Mouse (Mus musculus) adrenal gland (tissue): ENCODE results near the gene Ccdc78.
"Not testable (repeated sequence)": the region's sequence is repeated elsewhere in the genome, so short reads cannot be mapped to it uniquely, and the experiment has no call there.

Experiments
- intact Hi-C: fragments of 180-260 bp; cut with DNase I; formaldehyde crosslinking; loops from one replicate; pipeline ENCODE4 v1.15.1; 2025
- long read RNA-seq, 2 experiments: library from polyadenylated mRNA; unstranded; transcript quantifications; one replicate each; pipeline ENCODE4 v2.0.0; 2020; ENCODE audit warnings: borderline replicate concordance in 1 of 2; ENCODE audit not compliant: insufficient replicate concordance in 1 of 2

Ccdc78 gene
- long read RNA-seq, experiment 1, partial matches to known transcripts: 0 of 3 reads
- long read RNA-seq, experiment 1, other reads (novel, unspliced or antisense): 3 of 3 reads
- long read RNA-seq, experiment 2, partial matches to known transcripts: 0 of 9 reads
- long read RNA-seq, experiment 2, other reads (novel, unspliced or antisense): 9 of 9 reads

DNA sequence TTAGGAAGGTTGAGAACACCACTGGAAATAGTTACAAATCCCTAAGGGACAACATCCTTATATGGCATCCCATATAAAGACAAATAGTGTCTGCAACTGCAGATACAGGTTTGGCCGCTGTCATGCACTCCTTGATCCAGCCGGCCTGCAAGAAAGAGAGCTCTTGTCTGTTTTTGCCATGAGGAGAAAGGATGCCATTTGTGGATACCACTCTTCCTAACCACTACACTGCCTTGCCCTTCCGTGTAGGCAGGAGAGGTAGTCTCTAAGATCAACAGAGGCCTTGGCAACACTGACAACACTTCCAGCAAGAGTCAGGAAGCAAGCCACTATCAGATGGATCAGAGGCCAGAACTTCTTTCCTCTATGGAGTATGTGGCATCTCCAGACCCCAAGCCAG is at the start of gene Ccdc78:
Gene Ccdc78, plus strand, starts transcription at position 301 of the 400 bp plus-strand sequence.
- intact Hi-C loops: no loop called here

DNA sequence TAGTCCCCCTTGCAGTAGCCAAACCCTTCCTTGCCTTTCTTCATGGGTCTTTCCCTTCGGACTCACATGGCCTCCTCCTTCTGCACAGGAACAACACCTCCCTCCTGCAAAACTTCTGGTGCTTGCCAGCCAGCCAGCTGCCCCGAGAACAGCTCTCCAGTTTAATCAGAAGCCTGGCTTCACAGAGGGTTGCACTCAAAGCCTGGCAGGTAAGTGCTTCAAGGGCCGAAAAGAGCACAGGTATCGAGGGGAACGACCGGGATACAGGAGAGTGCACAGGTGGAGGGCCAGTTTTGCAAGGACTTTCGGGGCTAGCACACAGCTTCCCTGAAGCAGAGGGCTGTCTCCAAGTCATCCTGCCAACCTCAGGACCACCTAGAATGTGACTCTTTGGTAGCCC is 47.5 kb upstream of the Ccdc78 start:
- intact Hi-C loops: loop anchor here (5.0 kb wide), 1 partner anchor 33 kb away; the partner anchor contains the start of gene Narfl

- intact Hi-C loops: not testable (repeated sequence)
Measured at GRCm38 (mm10) chr17:25741471-25741870, 44.9 kb upstream of the Ccdc78 start.

GRCm38 (mm10) chr17:25743831-25744230 is 42.5 kb upstream of the Ccdc78 start:
- intact Hi-C loops: no loop called here

GRCm38 (mm10) chr17:25744311-25744710 is 42.1 kb upstream of the Ccdc78 start:
- intact Hi-C loops: no loop called here

DNA sequence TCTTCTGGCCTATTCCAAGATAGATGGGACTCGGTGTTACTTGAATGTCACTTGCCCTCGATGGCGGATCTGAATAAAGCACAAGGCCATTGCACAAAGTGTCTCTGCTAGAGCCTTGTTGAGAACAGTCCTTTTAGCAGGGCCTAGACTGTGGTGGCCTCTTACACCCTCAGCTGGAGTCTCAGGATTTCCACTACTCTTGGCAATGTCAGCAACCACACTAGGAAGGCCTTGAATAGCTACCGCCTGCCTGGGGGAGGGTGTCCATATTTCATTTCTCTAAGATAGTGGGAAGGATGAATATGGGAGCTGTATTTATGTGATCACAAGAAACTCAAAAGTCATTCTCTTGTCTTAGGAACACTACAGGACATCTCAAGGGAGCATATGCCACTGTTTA is 38.1 kb upstream of the Ccdc78 start:
- intact Hi-C loops: no loop called here

DNA sequence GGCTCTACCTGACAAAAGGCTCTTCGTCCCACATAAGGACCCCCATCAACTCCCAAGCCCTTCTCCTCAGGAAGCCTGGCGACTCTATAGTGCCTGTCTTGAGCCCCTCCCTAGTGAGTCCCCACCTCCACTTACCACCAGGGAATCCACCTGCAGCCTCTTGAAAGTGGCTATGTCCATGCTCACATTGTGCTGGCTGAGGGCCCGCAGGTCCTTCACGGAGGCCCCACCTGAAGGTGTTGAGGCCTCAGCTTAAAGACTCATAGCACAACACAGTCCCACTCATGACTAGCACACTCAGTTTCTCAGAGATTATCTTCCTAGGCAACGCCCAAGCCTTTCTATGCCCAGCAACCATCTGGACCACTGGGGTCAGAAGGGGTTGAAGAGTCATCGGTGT is 37.1 kb upstream of the Ccdc78 start:
- intact Hi-C loops: no loop called here

- intact Hi-C loops: no loop called here
Measured at GRCm38 (mm10) chr17:25751446-25751845, 34.9 kb upstream of the Ccdc78 start.

DNA sequence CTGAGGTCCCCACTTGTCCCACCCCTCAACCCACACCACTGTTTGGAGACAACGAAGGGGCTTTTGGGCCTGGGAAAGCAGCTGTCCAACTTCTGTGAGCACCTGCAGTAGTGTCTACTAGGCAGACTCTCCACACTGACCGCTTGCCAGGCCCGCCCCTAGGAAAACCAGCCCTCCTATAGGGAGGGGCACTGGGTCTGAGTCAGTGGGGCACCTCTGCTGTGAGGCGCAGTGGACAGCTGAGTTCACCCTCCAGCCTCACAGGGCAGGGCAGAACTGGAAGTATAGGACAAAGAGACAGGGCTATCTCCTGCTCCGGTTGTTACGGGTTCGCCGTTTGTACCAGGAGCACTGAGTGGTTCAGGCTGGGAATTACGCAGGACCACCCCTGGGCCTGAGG is 32.1 kb upstream of the Ccdc78 start, which contains the start of gene Msln:
Gene Msln, minus strand, starts transcription at position 138 of the 400 bp plus-strand sequence.
- intact Hi-C loops: no loop called here

DNA sequence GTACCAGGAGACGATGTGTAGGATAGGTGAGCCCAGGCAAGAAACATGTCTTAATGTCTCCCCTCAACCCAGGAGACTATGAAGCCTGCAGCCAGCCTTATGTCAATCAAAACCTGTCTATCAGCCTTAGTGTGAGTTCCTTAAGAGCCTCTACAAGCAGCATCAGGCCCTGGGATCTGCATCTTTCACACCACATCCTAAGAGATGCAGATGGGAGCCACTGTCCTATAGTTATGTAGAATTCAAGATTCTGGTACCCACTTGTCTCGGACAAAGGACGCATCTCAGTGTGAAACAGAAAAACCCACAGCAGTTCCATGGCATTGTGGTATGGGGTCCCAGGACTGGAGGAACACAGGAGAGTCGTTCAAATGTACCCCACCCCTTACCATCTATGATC is 31.3 kb upstream of the Ccdc78 start:
- intact Hi-C loops: no loop called here

DNA sequence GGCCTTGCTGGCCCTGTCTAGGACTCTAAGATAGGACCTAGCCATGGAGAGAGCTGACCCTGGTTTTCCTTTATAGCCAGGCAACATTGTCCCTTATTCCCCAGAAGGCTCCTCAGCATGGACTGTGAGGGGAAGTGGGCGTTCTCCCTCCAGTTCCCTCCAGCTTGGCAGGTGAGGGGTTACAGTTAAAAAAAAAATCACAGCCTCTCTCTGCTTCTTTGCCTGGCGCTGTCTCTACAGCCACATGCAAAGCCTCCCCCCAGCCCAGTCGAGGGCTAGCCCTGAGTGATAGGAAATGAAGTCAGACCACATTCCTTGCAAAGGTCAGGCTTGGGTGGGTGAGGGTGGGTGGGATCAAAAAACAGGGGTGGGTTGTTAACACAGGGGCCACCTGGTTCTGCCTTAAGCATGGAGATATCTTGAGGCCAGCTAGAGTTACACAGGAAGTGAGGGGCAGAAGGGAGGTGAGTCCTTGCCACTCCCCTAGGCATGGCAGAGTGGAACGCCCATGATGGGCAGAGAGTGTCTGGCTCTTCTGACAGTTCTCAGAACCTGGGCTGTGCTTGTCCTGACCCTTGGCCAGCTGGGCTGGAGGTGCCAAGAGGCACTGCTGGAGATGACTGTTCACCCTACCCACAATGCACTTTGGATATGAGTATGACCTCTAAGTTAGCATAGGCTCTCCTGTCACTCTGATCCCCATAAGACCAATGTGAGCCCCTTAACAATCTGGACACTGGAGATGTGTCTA is 30.6 kb upstream of the Ccdc78 start:
- intact Hi-C loops: no loop called here

DNA sequence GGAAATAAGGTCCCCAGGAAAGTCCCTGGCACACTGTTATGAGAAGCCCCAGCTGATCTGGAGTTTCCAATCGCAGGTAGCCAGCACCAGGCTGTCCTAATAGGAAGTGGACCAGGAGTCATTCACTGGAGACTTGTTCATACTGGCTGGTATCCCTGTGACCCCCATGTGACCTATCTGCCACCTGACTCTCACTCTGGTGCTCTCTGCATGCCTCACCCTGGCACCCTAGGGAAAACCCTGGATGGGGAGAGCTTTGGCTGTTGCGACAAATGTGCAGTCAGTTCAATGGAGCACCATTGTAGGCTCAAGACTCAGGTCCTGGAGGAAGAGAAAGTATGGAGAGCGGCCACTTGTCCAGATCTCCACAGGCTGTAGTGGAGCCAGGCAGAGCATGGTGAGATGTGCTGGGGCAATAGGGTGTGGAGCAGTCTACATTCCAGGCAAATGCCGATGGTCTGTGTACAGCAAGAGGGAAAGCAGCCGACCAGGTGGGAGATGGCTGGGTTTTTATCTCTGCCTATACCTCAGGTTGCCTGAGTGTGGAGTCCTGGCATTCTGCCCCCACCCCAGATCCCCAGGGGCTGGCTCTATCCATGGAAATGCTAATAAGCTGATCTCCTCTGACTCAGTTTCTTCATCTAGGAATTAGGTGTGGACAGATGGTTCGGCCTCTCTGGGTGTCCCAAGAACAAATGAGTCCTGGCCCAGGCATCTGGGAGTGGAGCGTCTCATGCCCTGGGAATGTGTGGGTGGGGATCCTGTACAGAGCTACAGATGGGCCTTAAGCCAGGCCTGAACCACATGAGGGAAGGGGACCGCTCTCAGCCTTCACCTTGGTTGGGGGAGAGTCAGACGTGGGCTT is 29.8 kb upstream of the Ccdc78 start:
- intact Hi-C loops: no loop called here

DNA sequence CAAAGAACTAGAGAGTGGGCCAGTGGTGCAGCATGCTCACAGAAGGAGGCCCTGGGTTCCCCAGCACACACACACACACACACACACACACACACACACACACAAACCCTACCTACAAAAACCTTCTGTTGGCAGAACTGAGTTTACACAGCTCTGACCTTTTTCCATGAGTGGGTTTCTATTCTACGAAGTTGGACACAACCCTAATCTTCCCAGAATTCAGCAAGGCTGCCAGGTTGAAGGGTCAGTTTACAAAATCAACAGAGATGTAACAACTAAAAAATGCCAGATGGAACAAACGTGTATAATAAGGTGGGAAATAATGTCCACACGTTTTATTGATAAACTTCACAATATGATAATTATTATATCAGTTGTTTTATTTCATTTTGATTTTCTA is 28.7 kb upstream of the Ccdc78 start:
- intact Hi-C loops: no loop called here

DNA sequence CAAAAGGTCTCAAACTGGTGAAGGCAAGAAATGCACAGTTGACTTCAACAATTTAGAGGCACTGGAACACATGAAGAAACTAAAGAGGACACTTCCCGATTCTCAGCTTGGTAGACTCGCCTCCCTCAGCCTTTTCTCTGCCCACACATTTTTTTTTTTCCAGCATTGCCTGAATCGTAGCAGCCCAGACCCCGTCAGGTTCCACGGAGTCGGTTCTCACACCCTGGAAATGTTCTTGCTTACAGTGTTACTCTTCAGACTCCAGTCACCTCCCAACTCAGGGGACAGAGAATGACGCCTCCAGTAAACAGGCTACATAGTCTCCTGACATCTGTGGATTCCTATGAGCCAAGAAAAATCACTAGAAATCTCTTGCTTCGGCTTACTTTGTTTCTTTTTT is 26.2 kb upstream of the Ccdc78 start:
- intact Hi-C loops: no loop called here

DNA sequence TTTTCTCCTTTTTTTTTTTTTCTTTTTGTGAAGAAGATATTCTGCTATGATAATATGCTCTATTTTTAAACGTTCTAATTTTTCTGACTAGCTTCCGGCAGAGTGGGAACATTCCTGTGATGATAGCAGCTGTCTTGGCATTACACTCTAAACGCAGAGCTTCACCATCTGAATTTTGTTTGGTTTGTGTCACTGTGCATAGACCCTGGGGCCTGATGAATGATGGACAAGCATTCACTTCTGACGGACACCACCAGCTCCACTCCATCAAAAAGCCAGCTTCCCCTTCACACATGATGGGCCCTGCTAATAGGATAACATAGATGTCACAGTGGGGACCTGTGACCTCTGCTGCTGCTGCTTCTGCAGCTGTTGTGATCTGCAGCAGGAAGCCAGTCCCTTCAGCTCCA is 24.8 kb upstream of the Ccdc78 start:
- intact Hi-C loops: no loop called here

DNA sequence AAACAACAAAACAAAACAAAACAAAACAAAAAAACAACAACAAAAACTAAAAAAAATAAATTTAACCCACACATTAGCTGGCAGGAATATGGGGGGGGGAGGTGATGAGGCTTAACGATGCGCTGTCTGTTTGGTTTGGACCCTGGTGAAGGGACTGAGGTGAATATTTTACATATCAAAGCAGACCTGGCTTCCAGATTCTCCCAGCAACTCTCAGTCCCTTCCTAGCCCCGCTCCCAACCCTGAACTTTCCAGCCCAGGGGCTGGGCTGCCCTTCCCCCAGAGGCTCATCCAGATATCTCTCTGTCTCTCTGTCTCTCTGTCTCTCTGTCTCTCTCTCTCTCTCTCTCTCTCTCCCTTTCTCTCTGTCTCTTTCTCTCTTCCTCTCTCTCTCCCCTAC is 23.8 kb upstream of the Ccdc78 start:
- intact Hi-C loops: no loop called here

- intact Hi-C loops: no loop called here
Measured at GRCm38 (mm10) chr17:25765886-25766285, 20.5 kb upstream of the Ccdc78 start.

DNA sequence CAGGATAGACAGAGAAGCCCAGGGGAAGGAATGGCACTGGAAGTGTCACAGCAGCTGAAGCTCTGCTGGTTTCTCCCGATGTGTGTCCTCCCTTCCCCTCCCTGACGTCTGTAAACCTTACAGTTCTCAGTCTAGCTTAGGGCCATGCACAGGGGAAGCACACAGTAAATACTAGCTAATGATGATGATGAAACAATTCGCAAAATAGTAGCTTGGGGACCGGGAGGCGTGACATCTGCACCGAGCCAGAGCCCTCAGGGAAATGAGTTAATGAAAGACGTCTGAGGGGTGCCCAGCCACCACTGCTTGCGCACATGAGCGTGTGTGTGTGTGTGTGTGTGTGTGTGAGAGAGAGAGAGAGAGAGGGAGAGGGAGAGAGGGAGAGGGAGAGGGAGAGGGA is 17.0 kb upstream of the Ccdc78 start:
- intact Hi-C loops: no loop called here

GRCm38 (mm10) chr17:25773549-25774120 is 12.7 kb upstream of the Ccdc78 start, which contains the start of gene Narfl:
Gene Narfl (plus strand): TSS chr17:25773776.
- intact Hi-C loops: loop anchor here (2.0 to 5.0 kb wide), 2 partner anchors 29 to 36 kb away; partner anchors contain the start of gene Mslnl

DNA sequence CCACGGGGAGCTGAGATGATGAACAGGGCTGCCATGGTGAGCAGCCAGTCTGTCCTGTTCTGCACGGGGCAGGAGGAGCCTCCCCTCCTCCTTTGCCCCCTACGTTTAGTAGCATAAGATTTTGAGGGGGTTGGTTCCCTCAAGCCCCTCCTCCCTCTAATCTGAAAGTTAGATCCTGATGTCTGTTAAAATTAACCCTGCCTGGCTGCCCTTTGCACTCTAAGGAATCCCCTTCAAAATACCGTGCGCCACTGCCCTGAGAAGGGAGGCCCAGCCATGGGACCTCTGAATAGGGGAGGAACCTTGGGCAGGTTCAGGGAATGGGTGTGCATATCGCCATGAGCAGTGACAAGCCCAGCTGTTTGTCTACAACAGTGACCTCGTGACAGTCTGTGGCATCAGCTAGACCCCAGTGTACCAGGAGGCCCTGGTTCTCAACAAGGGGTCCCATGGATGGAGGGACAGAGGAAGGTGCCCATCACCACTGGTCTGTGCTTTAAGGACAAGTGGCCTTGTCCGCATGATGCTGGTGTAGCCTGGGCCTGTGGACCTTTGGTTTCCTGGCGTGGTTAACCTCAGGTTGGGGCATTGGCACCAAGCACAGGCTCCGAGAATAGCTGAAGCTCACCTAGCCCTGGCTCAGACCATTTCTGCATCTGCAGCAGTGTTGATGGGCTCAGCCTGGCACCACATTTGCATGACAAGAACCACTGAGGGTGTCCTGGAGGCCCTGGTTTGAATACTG is 10.9 kb upstream of the Ccdc78 start:
- intact Hi-C loops: no loop called here

GRCm38 (mm10) chr17:25777948-25778347 is 8.4 kb upstream of the Ccdc78 start:
- intact Hi-C loops: no loop called here
